Mouse (Mus musculus) MEL (cell line): ENCODE data around the gene Lamp2. TPM values are rescaled to one million over a fixed set of nuclear protein-coding genes. Genes with fewer than 3 reads are reported as not detected.
A peak's percentile ranks its signal among the peaks of the same experiment; 100 is the strongest.

ENCODE experiments used
- DNase-seq: peaks from one replicate; pipeline ENCODE4 v3.0.0; 2011; ENCODE audit warnings: low read depth, low spot score
- H3K27ac ChIP-seq: 2 replicates; pipeline ENCODE4 v1.5.1; 2012; ENCODE audit warnings: low read depth, mild to moderate bottlenecking, control low read depth, low read length, moderate library complexity; ENCODE audit not compliant: control insufficient read depth
- H3K27me3 ChIP-seq, 2 experiments: fragments of 150-350 bp in 1 of 2; sonication (generic) in 1 of 2; 2 replicates each; pipeline ENCODE4 v1.6.1; 2012; ENCODE audit warnings: low read length in 2 of 2, mild to moderate bottlenecking in 2 of 2, improper control_type of control experiment in 1 of 2, moderate library complexity in 1 of 2; ENCODE audit not compliant: insufficient read depth in 2 of 2, control insufficient read depth in 1 of 2
- H3K36me3 ChIP-seq, 2 experiments: 2 replicates each; pipeline ENCODE4 v1.6.1; 2012 to 2014; ENCODE audit warnings: low read length in 2 of 2, improper control_type of control experiment in 1 of 2, inconsistent platforms in 1 of 2, mild to moderate bottlenecking in 1 of 2; ENCODE audit not compliant: insufficient read depth in 2 of 2, control insufficient read depth in 1 of 2
- H3K4me1 ChIP-seq, 2 experiments: fragments of 150-350 bp in 1 of 2; sonication (generic) in 1 of 2; 2 replicates each; pipeline ENCODE4 v1.6.1; 2012; ENCODE audit warnings: low read length in 2 of 2, improper control_type of control experiment in 1 of 2, mild to moderate bottlenecking in 1 of 2; ENCODE audit not compliant: insufficient read depth in 2 of 2, control insufficient read depth in 1 of 2
- H3K4me3 ChIP-seq, 2 experiments: fragments of 150-350 bp in 1 of 2; sonication (generic) in 1 of 2; 2 replicates each; pipeline ENCODE4 v1.5.1; 2012; ENCODE audit warnings: low read depth in 2 of 2, low read length in 2 of 2, mild to moderate bottlenecking in 2 of 2, moderate library complexity in 2 of 2, control low read depth in 1 of 2, improper control_type of control experiment in 1 of 2; ENCODE audit not compliant: control insufficient read depth in 1 of 2, insufficient read depth in 1 of 2
- H3K79me2 ChIP-seq: 2 replicates; pipeline ENCODE4 v1.6.1; 2012; ENCODE audit warnings: mild to moderate bottlenecking, low read length, moderate library complexity; ENCODE audit not compliant: control insufficient read depth, poor library complexity, insufficient read depth
- H3K9ac ChIP-seq: 2 replicates; pipeline ENCODE4 v1.6.1; 2012; ENCODE audit warnings: low read depth, mild to moderate bottlenecking, control low read depth, low read length, moderate library complexity; ENCODE audit not compliant: control insufficient read depth, poor library complexity, severe bottlenecking
- H3K9me3 ChIP-seq: fragments of 150-350 bp; sonication (generic); replicated peaks from 2 replicates; pipeline ENCODE4 v1.6.1; 2012; ENCODE audit warnings: mild to moderate bottlenecking, low read length, improper control_type of control experiment, moderate library complexity; ENCODE audit not compliant: insufficient read depth
- BHLHE40 ChIP-seq: IDR thresholded peaks from 2 replicates; pipeline ENCODE4 v1.6.1; 2012; ENCODE audit warnings: low read depth, mild to moderate bottlenecking, inconsistent platforms, low read length, improper control_type of control experiment, borderline replicate concordance
- CHD2 ChIP-seq: IDR thresholded peaks from 2 replicates; pipeline ENCODE4 v1.6.1; 2011; ENCODE audit warnings: low read length, improper control_type of control experiment
- CTCF ChIP-seq, 3 experiments: IDR thresholded peaks in 2 of 3; conservative IDR thresholded peaks in 1 of 3; 2 replicates each; pipeline ENCODE4 v1.5.1; 2011 to 2012; ENCODE audit warnings: low read length in 3 of 3, low read depth in 2 of 3, mild to moderate bottlenecking in 2 of 3, improper control_type of control experiment in 1 of 3, inconsistent platforms in 1 of 3, mixed read lengths in 1 of 3, moderate library complexity in 1 of 3; ENCODE audit not compliant: control insufficient read depth in 1 of 3, insufficient read depth in 1 of 3, poor library complexity in 1 of 3, severe bottlenecking in 1 of 3
- EP300 ChIP-seq, 2 experiments: IDR thresholded peaks; 2 replicates each; pipeline ENCODE4 v1.6.1; 2011; ENCODE audit warnings: improper control_type of control experiment in 2 of 2, low read length in 2 of 2, low read depth in 1 of 2, mild to moderate bottlenecking in 1 of 2
- ETS1 ChIP-seq: IDR thresholded peaks from 2 replicates; pipeline ENCODE4 v1.6.1; 2012; ENCODE audit warnings: low read depth, mild to moderate bottlenecking, inconsistent platforms, low read length, improper control_type of control experiment, moderate library complexity
- GABPA ChIP-seq: IDR thresholded peaks from 2 replicates; pipeline ENCODE4 v1.6.1; 2012; ENCODE audit warnings: low read depth, mild to moderate bottlenecking, inconsistent platforms, low read length, improper control_type of control experiment, moderate library complexity
- GATA1 ChIP-seq: IDR thresholded peaks from 2 replicates; pipeline ENCODE4 v1.6.1; 2011; ENCODE audit warnings: low read depth, low read length, improper control_type of control experiment
- KAT2A ChIP-seq: conservative IDR thresholded peaks from 2 replicates; pipeline ENCODE4 v1.6.1; 2012; ENCODE audit warnings: low read depth, low read length, improper control_type of control experiment, inconsistent platforms
- MAFK ChIP-seq: IDR thresholded peaks from 2 replicates; pipeline ENCODE4 v1.6.1; 2011; ENCODE audit warnings: low read depth, mild to moderate bottlenecking, low read length, improper control_type of control experiment, borderline replicate concordance
- MAX ChIP-seq: IDR thresholded peaks from 2 replicates; pipeline ENCODE4 v1.6.1; 2011; ENCODE audit warnings: low read length, improper control_type of control experiment
- MXI1 ChIP-seq: IDR thresholded peaks from 2 replicates; pipeline ENCODE4 v1.6.1; 2011; ENCODE audit warnings: mild to moderate bottlenecking, low read depth, low read length, improper control_type of control experiment
- MYB ChIP-seq: IDR thresholded peaks from 2 replicates; pipeline ENCODE4 v1.6.1; 2011; ENCODE audit warnings: mild to moderate bottlenecking, low read depth, low read length, improper control_type of control experiment
- NRF1 ChIP-seq: IDR thresholded peaks from 2 replicates; pipeline ENCODE4 v1.6.1; 2014; ENCODE audit warnings: low read depth, mild to moderate bottlenecking, inconsistent platforms, low read length, improper control_type of control experiment, moderate library complexity; ENCODE audit not compliant: poor library complexity, insufficient read depth, severe bottlenecking
- POLR2A ChIP-seq, 2 experiments: IDR thresholded peaks; 2 replicates each; pipeline ENCODE4 v1.6.1; 2011 to 2012; ENCODE audit warnings: low read length in 2 of 2, mild to moderate bottlenecking in 2 of 2, control low read depth in 1 of 2, improper control_type of control experiment in 1 of 2, low read depth in 1 of 2, moderate library complexity in 1 of 2; ENCODE audit not compliant: control insufficient read depth in 1 of 2, insufficient read depth in 1 of 2, poor library complexity in 1 of 2
- POLR2AphosphoS2 ChIP-seq: IDR thresholded peaks from 2 replicates; pipeline ENCODE4 v1.6.1; 2011; ENCODE audit warnings: low read length, improper control_type of control experiment
- TAL1 ChIP-seq: IDR thresholded peaks from 2 replicates; pipeline ENCODE4 v1.6.1; 2012; ENCODE audit warnings: mild to moderate bottlenecking, inconsistent platforms, low read length, moderate library complexity, mixed read lengths
- polyA plus RNA-seq, 2 experiments: library from polyadenylated mRNA; stranded (reverse) in 1 of 2; unstranded in 1 of 2; fragments of >175 nt in 1 of 2; fragments of >200 nt in 1 of 2; gene quantifications; 2 replicates each; pipeline versions ENCODE4 v1.2.1 to v1.2.4; 2012; ENCODE audit warnings: low replicate concordance in 2 of 2, low read depth in 1 of 2; ENCODE audit not compliant: insufficient read length in 2 of 2, insufficient read depth in 1 of 2, missing spikeins in 1 of 2
- total RNA-seq: library from RNA; depleted of rRNA; stranded (reverse); fragments of 300-350 nt; gene quantifications from 2 replicates; pipeline ENCODE4 v1.2.3, GENCODE M21; 2012

The Lamp2 gene
- total and polyA plus RNA-seq, 3 experiments: 20.6 to 80.5 (median 28.9) TPM

DNA sequence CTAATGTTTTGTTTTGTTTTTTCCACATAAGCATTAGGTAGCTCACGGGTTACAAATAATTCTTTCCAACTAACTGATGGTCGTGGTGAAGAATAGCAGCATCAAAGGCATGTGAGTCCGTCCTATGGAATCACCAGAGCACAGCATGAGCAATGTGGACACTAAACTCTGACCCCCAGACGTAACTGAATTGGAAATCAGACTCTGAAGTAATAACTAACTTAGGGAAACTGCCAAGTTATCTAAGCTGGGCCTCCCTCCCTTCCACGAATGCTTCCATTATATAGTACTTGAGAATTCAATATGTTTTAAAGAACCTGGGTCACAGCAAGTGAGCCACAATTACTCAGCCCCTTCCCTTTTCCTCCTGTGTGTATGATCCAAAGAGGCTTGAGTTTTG lies 53.3 kb downstream of the Lamp2 start:
- DNase-seq: no peak
- Histone ChIP-seq H3K27me3 (no peaks in the 10 kb centered on the region), H3K79me2 (no peaks in the 10 kb centered on the region), H3K9ac (no peak overlapping the region), H3K4me3 (no peak overlapping the region), H3K27ac (no peak overlapping the region), H3K9me3 (no peaks in the 10 kb centered on the region), H3K4me1 (no peaks in the 10 kb centered on the region; a peak in 1 of 4 replicates), H3K36me3 (no peaks in the 10 kb centered on the region; a peak in 1 of 4 replicates)
- TF ChIP-seq GABPA: no peak
- TF ChIP-seq POLR2AphosphoS2: no peak
- no peak for TF ChIP-seq MXI1
- no peak for TF ChIP-seq MAFK
- no peak for TF ChIP-seq CHD2
- TF ChIP-seq CTCF (IDR thresholded peaks at IDR 0.05 in 2 of 3, conservative IDR thresholded peaks at IDR 0.05 in 1 of 3; ENCODE audit: control insufficient read depth in 1 of 3, insufficient read depth in 1 of 3, low read depth in 2 of 3, low read length in 3 of 3, poor library complexity in 1 of 3, severe bottlenecking in 1 of 3): no peak
- TF ChIP-seq POLR2A (IDR thresholded peaks at IDR 0.05; ENCODE audit: control insufficient read depth in 1 of 2, insufficient read depth in 1 of 2, low read depth in 1 of 2, low read length in 2 of 2, poor library complexity in 1 of 2): no peak

DNA sequence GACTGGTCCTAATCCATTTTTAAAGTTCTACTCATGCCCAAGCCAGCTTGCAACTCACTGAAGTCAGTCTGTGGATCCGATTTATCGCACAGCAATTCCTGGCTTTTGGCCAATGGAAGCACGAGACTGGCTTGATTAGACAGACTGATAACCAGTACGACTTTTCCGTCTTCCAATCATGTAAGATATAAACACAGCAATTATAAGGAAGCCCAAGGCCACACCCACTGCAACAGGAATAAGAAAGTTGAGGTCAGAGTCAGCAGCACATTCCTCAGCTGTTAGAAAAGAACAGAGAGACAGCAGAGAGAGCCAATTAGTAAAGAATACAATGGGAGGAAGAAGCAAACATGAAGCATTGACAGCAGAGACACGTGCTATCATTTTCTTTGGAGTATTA lies 54.2 kb downstream of the Lamp2 start:
- DNase-seq: peak; percentile 56
- no peaks in the 10 kb centered on the region; a peak in 1 of 4 replicates for H3K4me1 ChIP-seq
- no peaks in the 10 kb centered on the region for H3K79me2 ChIP-seq
- TF ChIP-seq BHLHE40 (peak; percentile 98), MAX (0 out of 2 replicates have a peak, but pooled peaks have one; percentile 16), GATA1 (peak; percentile 76), POLR2AphosphoS2 (no peak), TAL1 (no peak), MYB (no peak), ETS1 (peak; percentile 46; the same call in 1 of the 2 replicates)
- no peaks in the 10 kb centered on the region for H3K27me3 ChIP-seq
- H3K4me3 ChIP-seq: no peak overlapping the region
- no peaks in the 10 kb centered on the region for H3K9me3 ChIP-seq
- no peaks in the 10 kb centered on the region; a peak in 1 of 4 replicates for H3K36me3 ChIP-seq
- no peak overlapping the region for H3K9ac ChIP-seq
- no peak overlapping the region for H3K27ac ChIP-seq

DNA sequence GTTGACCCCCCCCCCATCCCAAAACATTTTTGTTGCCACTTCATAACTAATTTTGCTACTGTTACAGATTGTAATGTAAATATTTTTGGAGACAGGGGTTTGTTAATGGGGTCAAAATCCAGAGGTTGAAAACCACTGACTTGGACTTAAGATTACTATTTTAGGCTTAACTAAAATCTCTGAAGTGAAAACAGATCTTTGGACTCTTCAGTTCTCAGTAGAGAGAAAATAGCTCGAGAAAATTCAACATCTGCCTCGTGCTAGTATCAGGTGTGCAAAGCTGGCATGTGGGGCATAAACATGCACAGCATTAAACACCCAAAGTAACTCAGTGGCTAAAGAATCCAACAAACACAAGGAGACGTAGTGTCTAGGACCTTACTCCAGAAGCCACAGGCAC lies 55.6 kb downstream of the Lamp2 start:
- no peaks in the 10 kb centered on the region; a peak in 1 of 4 replicates for H3K36me3 ChIP-seq
- H3K9me3 ChIP-seq: no peaks in the 10 kb centered on the region
- no peak overlapping the region for H3K4me3 ChIP-seq
- H3K4me1 ChIP-seq: no peaks in the 10 kb centered on the region; a peak in 1 of 4 replicates
- H3K27me3 ChIP-seq: no peaks in the 10 kb centered on the region
- DNase-seq: no peak
- H3K27ac ChIP-seq: no peak overlapping the region
- H3K9ac ChIP-seq: no peak overlapping the region
- no peak for TF ChIP-seq EP300 (IDR thresholded peaks at IDR 0.05; ENCODE audit: low read depth in 1 of 2, low read length in 2 of 2)
- no peak for TF ChIP-seq NRF1
- no peak for TF ChIP-seq KAT2A
- H3K79me2 ChIP-seq: no peaks in the 10 kb centered on the region
